Mouse (Mus musculus): ENCODE data around the gene Vps51. TPM values are rescaled to one million over a fixed set of nuclear protein-coding genes. Genes with fewer than 3 reads are reported as not detected.

The Vps51 gene
- polyA plus RNA-seq, 1 experiment from 2014 or later: 75.0 TPM

DNA sequence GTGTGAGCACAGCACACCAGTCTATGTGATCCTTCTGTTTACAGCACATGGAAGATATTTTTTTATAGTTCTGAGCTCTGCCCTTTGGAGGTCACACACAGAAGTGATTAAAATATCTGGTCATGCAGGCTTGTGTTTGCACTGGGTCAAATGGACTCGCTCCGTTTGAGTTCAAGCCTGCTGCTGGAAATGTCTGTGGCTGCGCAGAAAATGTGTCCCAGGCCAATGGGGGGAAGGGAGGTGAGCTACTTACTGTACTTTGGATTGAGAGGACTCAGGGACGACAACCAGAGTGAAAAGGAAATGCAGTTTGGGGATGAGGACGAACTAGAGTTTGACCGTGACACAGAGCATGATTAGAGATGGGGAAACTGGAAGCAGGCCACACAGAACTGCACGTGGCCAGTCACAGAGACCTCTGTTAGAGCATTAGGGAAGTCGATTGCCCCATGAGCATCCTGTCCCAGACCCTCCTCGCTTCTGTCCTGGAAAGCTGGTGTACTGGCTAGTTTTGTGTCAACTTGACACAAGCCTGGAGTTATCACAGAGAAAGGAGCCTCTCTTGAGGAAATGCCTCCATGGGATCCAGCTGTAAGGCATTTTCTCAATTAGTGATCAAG lies 41.0 kb downstream of the Vps51 start:
- no peaks in the 10 kb centered on the region for H3K4me1 ChIP-seq (ENCODE audit: control insufficient read depth, insufficient read depth, low read length)
- H3K4me3 ChIP-seq (ENCODE audit: low read length): no peak overlapping the region
- ATAC-seq (ENCODE audit: low FRiP score, low TSS enrichment): no peak
- no peaks in the 10 kb centered on the region for H3K9me3 ChIP-seq (ENCODE audit: control insufficient read depth, low read length)
- H3K27me3 ChIP-seq (ENCODE audit: control insufficient read depth, insufficient read depth, low read length): no peaks in the 10 kb centered on the region
- no peak overlapping the region for H3K9ac ChIP-seq (ENCODE audit: low read depth, low read length)
- no peak overlapping the region for H3K4me2 ChIP-seq (replicated peaks; ENCODE audit: low read depth, low read length)
- WGBS: 77% methylated on average over 9 of the region's 9 CpGs
- no peak overlapping the region for H3K27ac ChIP-seq (ENCODE audit: low read depth, low read length)
- no peaks in the 10 kb centered on the region for H3K36me3 ChIP-seq (ENCODE audit: control insufficient read depth, insufficient read depth, low read length)

DNA sequence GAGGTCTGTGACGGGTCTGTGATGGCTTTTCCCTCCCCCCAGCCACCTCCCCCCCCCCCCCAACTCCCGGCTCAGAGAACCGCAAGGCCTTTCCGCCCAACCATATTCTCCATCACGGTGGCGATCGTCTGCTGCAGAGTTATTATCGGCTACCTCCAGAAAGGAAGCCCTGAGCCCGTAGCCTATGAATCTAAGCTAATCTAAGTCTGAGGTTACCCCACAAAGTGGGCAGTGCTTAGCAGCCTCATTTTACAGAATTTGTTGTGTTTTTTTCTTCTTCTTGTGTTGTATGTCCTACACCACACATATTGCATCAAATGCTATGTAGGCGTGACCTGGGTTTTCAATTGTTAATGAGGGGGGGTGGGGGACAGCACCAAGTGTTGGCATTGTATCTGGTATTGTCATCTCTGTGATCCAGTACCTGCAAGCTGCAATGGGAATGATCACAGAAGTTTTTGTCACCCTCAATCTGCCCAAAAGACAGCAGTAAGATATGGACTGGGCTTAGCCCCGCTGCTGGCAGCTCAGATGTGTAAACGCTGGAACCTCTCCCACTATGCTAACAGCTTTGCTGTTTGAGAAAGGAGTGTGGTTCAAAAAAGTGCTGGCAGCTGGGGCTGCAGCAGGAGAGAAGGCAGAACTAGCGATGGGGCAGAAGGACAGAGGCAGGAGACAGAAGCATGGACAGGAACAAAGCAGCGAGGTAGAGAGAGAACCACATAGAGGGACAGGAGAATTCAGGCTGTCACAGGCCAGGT lies 46.3 kb downstream of the Vps51 start:
- Histone ChIP-seq H3K36me3 (ENCODE audit: control insufficient read depth, insufficient read depth, low read length) (no peaks in the 10 kb centered on the region), H3K4me2 (replicated peaks; ENCODE audit: low read depth, low read length) (no peak overlapping the region), H3K4me3 (ENCODE audit: low read length) (no peak overlapping the region), H3K9me3 (ENCODE audit: control insufficient read depth, low read length) (no peaks in the 10 kb centered on the region), H3K27me3 (ENCODE audit: control insufficient read depth, insufficient read depth, low read length) (no peaks in the 10 kb centered on the region), H3K27ac (ENCODE audit: low read depth, low read length) (no peak overlapping the region), H3K4me1 (ENCODE audit: control insufficient read depth, insufficient read depth, low read length) (no peaks in the 10 kb centered on the region), H3K9ac (ENCODE audit: low read depth, low read length) (no peak overlapping the region)
- 76% methylated on average over 14 of the region's 14 CpGs for WGBS
- no peak for ATAC-seq (ENCODE audit: low FRiP score, low TSS enrichment)

DNA sequence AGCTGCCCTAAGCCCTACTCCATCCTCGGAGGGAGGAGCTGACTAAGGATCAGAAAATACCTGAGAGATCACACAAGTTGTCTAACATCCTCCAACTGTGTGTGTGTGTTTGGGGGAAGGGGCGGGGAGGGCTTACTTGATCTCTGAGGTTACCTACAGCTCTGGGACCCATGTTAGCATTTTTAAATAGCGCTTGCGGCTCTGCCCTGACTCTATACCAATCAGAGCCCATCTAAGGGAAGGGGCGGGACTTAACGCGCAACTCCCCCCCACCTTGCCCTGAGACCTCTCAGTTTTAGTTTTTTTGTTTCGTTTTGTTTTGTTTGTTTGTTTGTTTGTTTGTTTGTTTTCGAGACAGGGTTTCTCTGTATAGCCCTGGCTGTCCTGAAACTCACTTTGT lies 47.6 kb downstream of the Vps51 start:
- H3K9ac ChIP-seq (ENCODE audit: low read depth, low read length): no peak overlapping the region
- H3K9me3 ChIP-seq (ENCODE audit: control insufficient read depth, low read length): no peaks in the 10 kb centered on the region
- WGBS: 84% methylated on average over 9 of the region's 9 CpGs
- H3K27ac ChIP-seq (ENCODE audit: low read depth, low read length): no peak overlapping the region
- H3K4me2 ChIP-seq (replicated peaks; ENCODE audit: low read depth, low read length): no peak overlapping the region
- no peaks in the 10 kb centered on the region for H3K27me3 ChIP-seq (ENCODE audit: control insufficient read depth, insufficient read depth, low read length)
- no peaks in the 10 kb centered on the region for H3K36me3 ChIP-seq (ENCODE audit: control insufficient read depth, insufficient read depth, low read length)
- H3K4me1 ChIP-seq (ENCODE audit: control insufficient read depth, insufficient read depth, low read length): no peaks in the 10 kb centered on the region
- H3K4me3 ChIP-seq (ENCODE audit: low read length): no peak overlapping the region
- ATAC-seq (ENCODE audit: low FRiP score, low TSS enrichment): no peak

DNA sequence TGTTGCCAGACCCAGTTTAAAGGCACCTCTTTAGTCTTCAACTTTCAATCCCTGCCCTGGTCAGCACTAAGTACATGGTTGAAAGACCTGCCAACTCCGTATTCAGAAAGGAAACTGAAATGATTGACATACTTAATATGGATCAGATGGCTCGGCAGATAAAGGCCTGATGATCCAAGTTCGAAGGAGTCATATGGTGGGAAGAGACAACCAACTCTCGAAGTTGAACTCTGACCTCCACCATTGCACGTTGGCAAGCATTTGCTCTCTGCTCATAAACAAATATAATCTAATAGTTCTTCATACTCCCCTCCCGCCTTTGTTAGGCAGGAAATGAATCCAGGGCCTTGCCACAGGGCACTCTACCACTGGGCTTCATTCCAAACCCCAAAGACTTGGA lies 48.0 kb downstream of the Vps51 start:
- no peak for ATAC-seq (ENCODE audit: low FRiP score, low TSS enrichment)
- Histone ChIP-seq H3K4me2 (replicated peaks; ENCODE audit: low read depth, low read length) (no peak overlapping the region), H3K36me3 (ENCODE audit: control insufficient read depth, insufficient read depth, low read length) (no peaks in the 10 kb centered on the region), H3K9me3 (ENCODE audit: control insufficient read depth, low read length) (no peaks in the 10 kb centered on the region), H3K27ac (ENCODE audit: low read depth, low read length) (no peak overlapping the region), H3K4me1 (ENCODE audit: control insufficient read depth, insufficient read depth, low read length) (no peaks in the 10 kb centered on the region), H3K9ac (ENCODE audit: low read depth, low read length) (no peak overlapping the region), H3K27me3 (ENCODE audit: control insufficient read depth, insufficient read depth, low read length) (no peaks in the 10 kb centered on the region), H3K4me3 (ENCODE audit: low read length) (no peak overlapping the region)
- 83% methylated on average over 6 of the region's 6 CpGs for WGBS

DNA sequence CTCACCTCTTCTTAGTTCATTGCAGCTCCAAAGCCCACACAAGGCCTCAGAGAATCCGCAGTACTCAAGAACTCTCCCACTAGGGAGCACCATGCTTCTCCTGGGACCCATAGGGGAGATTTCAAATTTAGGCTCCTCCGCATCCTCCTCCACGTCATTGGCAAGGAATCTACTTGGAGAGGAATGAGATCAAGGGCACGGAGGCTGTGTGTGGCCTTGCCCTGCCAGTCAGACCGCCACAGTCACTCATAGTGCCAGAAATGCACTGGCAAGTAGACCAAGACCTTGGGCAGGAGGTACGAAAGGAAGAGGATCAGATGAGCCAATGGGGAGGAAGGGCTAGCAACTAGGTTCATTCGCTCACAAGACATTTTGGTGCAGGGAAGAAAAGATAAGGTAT lies 53.1 kb downstream of the Vps51 start:
- Histone ChIP-seq H3K4me2 (replicated peaks; ENCODE audit: low read depth, low read length) (no peak overlapping the region), H3K9ac (ENCODE audit: low read depth, low read length) (no peak overlapping the region), H3K36me3 (ENCODE audit: control insufficient read depth, insufficient read depth, low read length) (no peaks in the 10 kb centered on the region), H3K9me3 (ENCODE audit: control insufficient read depth, low read length) (no peaks in the 10 kb centered on the region), H3K4me1 (ENCODE audit: control insufficient read depth, insufficient read depth, low read length) (no peaks in the 10 kb centered on the region), H3K4me3 (ENCODE audit: low read length) (no peak overlapping the region), H3K27ac (ENCODE audit: low read depth, low read length) (no peak overlapping the region), H3K27me3 (ENCODE audit: control insufficient read depth, insufficient read depth, low read length) (no peaks in the 10 kb centered on the region)
- no peak for ATAC-seq (ENCODE audit: low FRiP score, low TSS enrichment)
- whole genome bisulfite sequencing: 84% methylated on average over 7 of the region's 7 CpGs

DNA sequence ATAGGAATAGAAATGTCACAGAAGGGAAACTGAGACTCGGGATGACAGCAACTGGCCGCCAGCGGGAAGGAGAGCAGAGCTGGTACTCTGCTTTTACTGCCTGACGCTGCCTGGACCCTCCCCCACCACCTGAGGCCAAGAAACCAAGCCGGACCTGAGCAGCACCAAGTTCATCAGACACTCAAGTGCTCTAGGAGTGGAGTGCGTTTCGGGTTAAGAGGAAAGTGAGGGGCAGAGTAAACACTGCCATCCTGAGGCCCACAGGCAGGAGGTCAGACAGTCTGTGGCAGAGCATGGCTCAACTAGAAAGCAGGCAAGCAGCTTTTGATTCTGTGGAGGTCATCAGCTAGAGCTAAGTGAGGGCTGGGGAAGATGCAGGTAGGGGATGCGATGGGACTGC lies 54.0 kb downstream of the Vps51 start:
- Histone ChIP-seq H3K9ac (ENCODE audit: low read depth, low read length) (no peak overlapping the region), H3K4me1 (ENCODE audit: control insufficient read depth, insufficient read depth, low read length) (no peaks in the 10 kb centered on the region), H3K36me3 (ENCODE audit: control insufficient read depth, insufficient read depth, low read length) (no peaks in the 10 kb centered on the region), H3K4me2 (replicated peaks; ENCODE audit: low read depth, low read length) (no peak overlapping the region), H3K27me3 (ENCODE audit: control insufficient read depth, insufficient read depth, low read length) (no peaks in the 10 kb centered on the region), H3K9me3 (ENCODE audit: control insufficient read depth, low read length) (no peaks in the 10 kb centered on the region), H3K4me3 (ENCODE audit: low read length) (no peak overlapping the region), H3K27ac (ENCODE audit: low read depth, low read length) (no peak overlapping the region)
- ATAC-seq (ENCODE audit: low FRiP score, low TSS enrichment): no peak
- 47% methylated on average over 8 of the region's 8 CpGs for WGBS

DNA sequence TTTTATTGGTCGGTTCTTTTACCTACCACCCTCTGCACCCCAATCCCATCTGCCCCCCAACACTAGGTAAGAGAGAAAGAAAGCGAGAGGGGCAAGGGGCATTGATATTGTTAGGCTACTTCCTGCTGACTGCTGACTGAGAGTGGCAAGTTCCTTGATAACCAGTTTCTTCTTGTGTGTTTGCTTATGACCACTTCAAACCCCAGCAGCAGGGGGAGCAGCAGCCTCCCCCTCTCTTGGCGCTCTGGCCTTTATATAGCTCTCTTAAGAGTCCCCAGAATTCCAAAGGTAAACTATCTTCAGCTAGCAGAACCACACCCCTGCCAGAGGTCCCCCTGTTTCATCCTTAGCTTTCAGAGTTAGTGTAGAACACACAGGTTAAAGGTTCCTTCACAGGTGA lies 56.8 kb downstream of the Vps51 start:
- no peak for ATAC-seq (ENCODE audit: low FRiP score, low TSS enrichment)
- no peak overlapping the region for H3K9ac ChIP-seq (ENCODE audit: low read depth, low read length)

DNA sequence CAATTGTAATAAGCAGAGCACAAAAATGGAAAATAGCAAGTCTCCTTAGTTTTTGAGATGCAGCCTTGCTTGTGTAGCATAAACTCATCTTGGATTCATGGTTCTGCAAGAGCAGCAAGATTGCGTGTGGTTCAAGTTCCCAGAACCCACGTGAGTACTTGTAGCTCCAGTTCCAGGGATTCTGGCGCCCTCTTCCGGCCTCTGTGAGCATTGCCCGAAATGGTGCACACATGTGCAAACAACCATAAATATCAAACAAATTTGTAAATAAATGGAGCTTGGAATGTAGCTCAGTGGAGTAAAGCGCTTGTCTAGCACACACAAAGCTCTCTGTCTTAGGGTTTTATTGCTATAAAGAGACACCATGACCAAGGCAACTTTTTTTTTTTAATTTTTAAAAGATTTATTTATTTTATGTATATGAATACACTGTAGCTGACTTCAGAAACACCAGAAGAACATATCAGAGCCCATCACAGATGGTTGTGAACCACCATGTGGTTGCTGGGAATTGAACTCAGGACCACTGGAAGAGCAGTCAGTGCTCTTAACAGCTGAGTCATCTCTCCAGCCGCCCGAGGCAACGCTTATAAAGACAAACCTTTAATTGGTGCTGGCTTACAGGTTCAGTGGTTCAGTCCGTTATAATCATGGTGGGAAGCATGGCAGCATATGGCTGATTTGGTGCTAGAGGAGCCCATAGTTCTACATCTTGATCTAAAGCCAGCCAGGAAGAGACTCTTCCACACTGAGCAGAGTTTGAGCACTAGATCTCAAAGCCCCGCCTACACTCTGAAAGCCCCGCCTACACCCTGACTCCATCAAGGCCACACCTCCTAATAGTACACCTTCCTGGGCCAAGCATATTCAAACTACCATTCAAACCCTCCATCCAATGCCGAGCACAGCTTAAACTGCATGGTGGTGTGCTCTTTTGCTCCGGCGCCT lies 58.6 kb downstream of the Vps51 start:
- Histone ChIP-seq H3K4me2 (replicated peaks; ENCODE audit: low read depth, low read length) (no peak overlapping the region), H3K27me3 (ENCODE audit: control insufficient read depth, insufficient read depth, low read length) (no peaks in the 10 kb centered on the region), H3K4me1 (ENCODE audit: control insufficient read depth, insufficient read depth, low read length) (peaks cover 9% of the 10 kb centered on the region; the same call in 1 of the 2 replicates), H3K27ac (ENCODE audit: low read depth, low read length) (no peak overlapping the region), H3K36me3 (ENCODE audit: control insufficient read depth, insufficient read depth, low read length) (no peaks in the 10 kb centered on the region), H3K4me3 (ENCODE audit: low read length) (no peak overlapping the region), H3K9me3 (ENCODE audit: control insufficient read depth, low read length) (no peaks in the 10 kb centered on the region), H3K9ac (ENCODE audit: low read depth, low read length) (no peak overlapping the region)
- no peak for ATAC-seq (ENCODE audit: low FRiP score, low TSS enrichment)
- WGBS: 29% methylated on average over 15 of the region's 15 CpGs

More for the DNA sequence above, 56.8 kb downstream of the Vps51 start:
- Histone ChIP-seq H3K27me3 (ENCODE audit: control insufficient read depth, insufficient read depth, low read length) (no peaks in the 10 kb centered on the region), H3K27ac (ENCODE audit: low read depth, low read length) (no peak overlapping the region), H3K4me1 (ENCODE audit: control insufficient read depth, insufficient read depth, low read length) (peaks cover 9% of the 10 kb centered on the region; the same call in 1 of the 2 replicates), H3K4me3 (ENCODE audit: low read length) (no peak overlapping the region), H3K9me3 (ENCODE audit: control insufficient read depth, low read length) (no peaks in the 10 kb centered on the region), H3K4me2 (replicated peaks; ENCODE audit: low read depth, low read length) (no peak overlapping the region), H3K36me3 (ENCODE audit: control insufficient read depth, insufficient read depth, low read length) (no peaks in the 10 kb centered on the region)
- WGBS: 72% methylated on average over 3 of the region's 3 CpGs

Measured in kidney, embryonic 14.5 days (tissue).